Mouse (Mus musculus): Measurements from ENCODE around the gene Cdx2. TPM values are rescaled to one million over a fixed set of nuclear protein-coding genes. Genes with fewer than 3 reads are reported as not detected.
A peak's percentile ranks its signal among the peaks of the same experiment; 100 is the strongest.

Cdx2 gene
- polyA plus RNA-seq, 1 experiment from 2014 or later = not detected

DNA sequence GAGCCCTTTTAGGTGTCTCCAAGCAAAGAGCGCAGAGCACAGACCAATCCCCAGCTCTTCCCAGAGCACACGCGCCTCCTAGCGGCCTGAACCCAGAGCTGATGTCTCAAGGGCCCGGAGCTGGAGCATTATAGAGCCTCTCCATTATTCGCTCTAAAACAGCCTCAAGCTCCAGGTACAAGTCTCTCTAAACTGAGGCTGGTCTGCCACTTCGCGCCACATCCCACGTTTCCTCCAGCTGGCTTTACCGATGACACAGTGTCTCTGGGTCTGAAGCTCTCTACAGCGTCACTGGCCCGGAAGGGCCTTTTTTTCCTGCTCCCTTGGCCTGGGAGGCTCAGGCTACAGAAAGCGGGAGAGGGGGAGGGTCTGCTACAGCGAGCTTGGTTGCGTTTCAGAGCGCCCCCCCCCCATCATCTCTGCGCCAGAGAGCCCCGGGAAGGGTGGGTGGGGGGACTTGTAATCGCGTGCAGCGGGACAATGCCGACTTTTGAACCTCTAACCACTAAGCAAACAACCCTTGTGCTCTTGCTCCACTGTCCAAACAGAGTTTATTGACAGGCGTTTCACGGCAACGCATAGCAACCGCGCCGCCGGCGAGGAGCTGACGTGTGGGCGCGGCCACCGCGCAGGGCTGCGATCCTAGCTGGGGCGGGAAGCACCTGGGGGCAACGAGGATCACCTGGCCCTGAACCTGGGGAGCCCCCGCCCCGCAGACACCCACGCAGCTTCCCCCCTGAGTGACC is 7.6 kb downstream of the Cdx2 start:
- Histone ChIP-seq H3K9me3 (ENCODE audit: low read length) (no peaks in the 10 kb centered on the region), H3K27ac (ENCODE audit: low read depth) (peak overlapping the region; percentile 82), H3K36me3 (replicated peaks; ENCODE audit: insufficient read depth, low read length) (no peaks in the 10 kb centered on the region), H3K27me3 (ENCODE audit: insufficient read depth, low read length) (peaks cover 65% of the 10 kb centered on the region), H3K4me1 (ENCODE audit: insufficient read depth) (peaks cover 15% of the 10 kb centered on the region), H3K9ac (replicated peaks) (peak overlapping the region; percentile 41; the same call in 1 of the 2 replicates), H3K4me2 (ENCODE audit: low read depth, low read length) (peak overlapping the region; percentile 74), H3K4me3 (ENCODE audit: low read depth, low read length) (peak overlapping the region; percentile 33)
- 2% methylated on average over 41 of the region's 41 CpGs for WGBS (ENCODE audit: insufficient replicate concordance)
- DNase-seq (peak; percentile 73), ATAC-seq (peak; percentile 93)
- TF ChIP-seq CTCF (IDR thresholded peaks at IDR 0.05; ENCODE audit: low read depth) (peak; percentile 73), EP300 (IDR thresholded peaks at IDR 0.05; ENCODE audit: low read depth) (no peak)

DNA sequence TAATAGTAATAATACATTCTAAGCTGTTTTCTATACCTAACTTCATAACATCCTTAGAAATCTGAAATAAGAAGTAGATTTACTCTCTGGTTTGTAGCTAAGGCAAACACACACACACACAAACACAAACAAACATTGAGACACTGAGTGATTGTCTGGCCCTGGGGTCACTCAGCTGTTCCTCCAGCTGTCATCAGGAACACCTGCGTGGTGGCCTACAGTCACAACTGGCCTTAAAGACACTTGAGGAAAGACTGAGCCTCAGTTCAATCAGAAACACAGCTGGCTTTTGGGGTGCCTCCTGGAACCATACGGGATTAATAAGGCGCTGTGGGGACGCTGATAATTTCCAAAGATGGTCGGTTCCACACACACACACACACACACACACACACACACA is 9.8 kb downstream of the Cdx2 start:
- H3K27me3 ChIP-seq (ENCODE audit: insufficient read depth, low read length) = peaks cover 56% of the 10 kb centered on the region
- ATAC-seq = no peak
- no peak overlapping the region for H3K4me2 ChIP-seq (ENCODE audit: low read depth, low read length)
- no peak overlapping the region for H3K27ac ChIP-seq (ENCODE audit: low read depth)
- H3K9me3 ChIP-seq (ENCODE audit: low read length) = no peaks in the 10 kb centered on the region
- no peak for TF ChIP-seq EP300 (IDR thresholded peaks at IDR 0.05; ENCODE audit: low read depth)
- TF ChIP-seq CTCF (IDR thresholded peaks at IDR 0.05; ENCODE audit: low read depth) = no peak
- no peak overlapping the region for H3K9ac ChIP-seq (replicated peaks)
- WGBS (ENCODE audit: insufficient replicate concordance) = 55% methylated on average over 5 of the region's 5 CpGs
- peaks cover 15% of the 10 kb centered on the region for H3K4me1 ChIP-seq (ENCODE audit: insufficient read depth)
- H3K4me3 ChIP-seq (ENCODE audit: low read depth, low read length) = no peak overlapping the region
- no peaks in the 10 kb centered on the region for H3K36me3 ChIP-seq (replicated peaks; ENCODE audit: insufficient read depth, low read length)
- DNase-seq = no peak

- WGBS (ENCODE audit: insufficient replicate concordance) = 12% methylated on average over 20 of the region's 20 CpGs
- ATAC-seq = 0 out of 2 replicates have a peak, but pooled peaks have one; percentile 17
- TF ChIP-seq CTCF (IDR thresholded peaks at IDR 0.05; ENCODE audit: low read depth) (peak; percentile 63), EP300 (IDR thresholded peaks at IDR 0.05; ENCODE audit: low read depth) (no peak)
- Histone ChIP-seq H3K27me3 (ENCODE audit: insufficient read depth, low read length) (peaks cover 26% of the 10 kb centered on the region), H3K4me1 (ENCODE audit: insufficient read depth) (peaks cover 4% of the 10 kb centered on the region), H3K9ac (replicated peaks) (no peak overlapping the region), H3K27ac (ENCODE audit: low read depth) (no peak overlapping the region), H3K36me3 (replicated peaks; ENCODE audit: insufficient read depth, low read length) (no peaks in the 10 kb centered on the region), H3K4me2 (ENCODE audit: low read depth, low read length) (peak overlapping the region; percentile 7; the same call in 1 of the 2 replicates), H3K4me3 (ENCODE audit: low read depth, low read length) (no peak overlapping the region), H3K9me3 (ENCODE audit: low read length) (no peaks in the 10 kb centered on the region)
- DNase-seq = peak; percentile 67
Observed at GRCm38 (mm10) chr5:147294121-147294520, 12.9 kb downstream of the Cdx2 start.

DNA sequence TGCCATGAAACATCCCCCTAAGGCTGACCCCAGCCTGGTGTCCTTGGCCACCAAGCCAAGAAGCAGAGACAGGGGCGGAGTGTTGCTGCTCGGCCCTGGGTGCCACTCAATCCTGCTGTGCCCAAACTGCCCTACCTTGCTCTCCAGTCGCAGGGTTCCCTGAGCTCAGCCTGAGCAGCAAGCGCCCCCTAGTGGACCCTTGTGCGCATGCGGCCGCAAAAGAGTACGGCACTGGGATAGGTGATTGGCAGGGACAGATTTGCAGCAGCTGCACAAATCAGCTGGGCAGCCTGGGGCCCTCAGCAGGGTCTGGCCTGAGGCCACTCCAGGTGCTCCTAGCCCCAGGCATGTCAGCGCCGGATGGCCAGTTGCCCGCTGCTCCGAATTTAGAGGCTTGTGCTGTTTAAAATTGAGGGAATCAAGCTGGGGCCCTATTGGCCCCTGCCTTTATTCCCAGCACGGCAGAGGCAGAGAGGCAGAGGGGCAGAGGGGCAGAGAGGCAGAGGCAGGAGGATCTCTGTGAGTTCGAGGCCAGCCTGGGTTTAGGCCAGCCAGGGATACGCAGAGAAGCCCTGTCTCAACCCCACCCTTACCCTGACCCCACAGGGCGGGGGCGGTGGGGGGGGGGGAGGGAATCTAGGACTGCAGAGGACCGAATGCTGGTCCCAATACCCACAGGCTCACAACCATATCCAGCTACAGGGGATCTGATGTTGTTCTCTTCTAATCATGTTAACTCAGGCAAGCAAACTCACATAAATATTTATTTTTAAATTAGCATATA is 13.8 kb downstream of the Cdx2 start:
- 18% methylated on average over 18 of the region's 18 CpGs for WGBS (ENCODE audit: insufficient replicate concordance)

GRCm38 (mm10) chr5:147292506-147293120 is 14.5 kb downstream of the Cdx2 start:
- H3K9me3 ChIP-seq (ENCODE audit: low read length) = no peaks in the 10 kb centered on the region
- H3K4me3 ChIP-seq (ENCODE audit: low read depth, low read length) = no peak overlapping the region
- H3K9ac ChIP-seq (replicated peaks) = no peak overlapping the region
- H3K27me3 ChIP-seq (ENCODE audit: insufficient read depth, low read length) = peaks cover 13% of the 10 kb centered on the region
- H3K36me3 ChIP-seq (replicated peaks; ENCODE audit: insufficient read depth, low read length) = no peaks in the 10 kb centered on the region
- no peak for TF ChIP-seq EP300 (IDR thresholded peaks at IDR 0.05; ENCODE audit: low read depth)
- no peak for TF ChIP-seq CTCF (IDR thresholded peaks at IDR 0.05; ENCODE audit: low read depth)
- whole genome bisulfite sequencing (ENCODE audit: insufficient replicate concordance) = 24% methylated on average over 13 of the region's 13 CpGs
- peak; percentile 12 for DNase-seq
- H3K4me2 ChIP-seq (ENCODE audit: low read depth, low read length) = peak overlapping the region; percentile 38; the same call in 1 of the 2 replicates
- peaks cover 4% of the 10 kb centered on the region for H3K4me1 ChIP-seq (ENCODE audit: insufficient read depth)
- peak; percentile 12; the same call in 1 of the 2 replicates for ATAC-seq
- H3K27ac ChIP-seq (ENCODE audit: low read depth) = no peak overlapping the region

More for the DNA sequence above, 13.8 kb downstream of the Cdx2 start:
- H3K4me1 ChIP-seq (ENCODE audit: insufficient read depth) = peaks cover 4% of the 10 kb centered on the region
- no peaks in the 10 kb centered on the region for H3K36me3 ChIP-seq (replicated peaks; ENCODE audit: insufficient read depth, low read length)
- no peak overlapping the region for H3K4me3 ChIP-seq (ENCODE audit: low read depth, low read length)
- ATAC-seq (peak; percentile 85), DNase-seq (peak; percentile 88)
- no peak overlapping the region for H3K9ac ChIP-seq (replicated peaks)
- H3K9me3 ChIP-seq (ENCODE audit: low read length) = no peaks in the 10 kb centered on the region
- TF ChIP-seq EP300 (IDR thresholded peaks at IDR 0.05; ENCODE audit: low read depth) (no peak), CTCF (IDR thresholded peaks at IDR 0.05; ENCODE audit: low read depth) (peak; percentile 96)
- H3K27me3 ChIP-seq (ENCODE audit: insufficient read depth, low read length) = peaks cover 19% of the 10 kb centered on the region
- no peak overlapping the region for H3K4me2 ChIP-seq (ENCODE audit: low read depth, low read length)
- H3K27ac ChIP-seq (ENCODE audit: low read depth) = no peak overlapping the region
